Mouse (Mus musculus): Measurements from ENCODE around the gene Golga7b.

Golga7b gene

DNA sequence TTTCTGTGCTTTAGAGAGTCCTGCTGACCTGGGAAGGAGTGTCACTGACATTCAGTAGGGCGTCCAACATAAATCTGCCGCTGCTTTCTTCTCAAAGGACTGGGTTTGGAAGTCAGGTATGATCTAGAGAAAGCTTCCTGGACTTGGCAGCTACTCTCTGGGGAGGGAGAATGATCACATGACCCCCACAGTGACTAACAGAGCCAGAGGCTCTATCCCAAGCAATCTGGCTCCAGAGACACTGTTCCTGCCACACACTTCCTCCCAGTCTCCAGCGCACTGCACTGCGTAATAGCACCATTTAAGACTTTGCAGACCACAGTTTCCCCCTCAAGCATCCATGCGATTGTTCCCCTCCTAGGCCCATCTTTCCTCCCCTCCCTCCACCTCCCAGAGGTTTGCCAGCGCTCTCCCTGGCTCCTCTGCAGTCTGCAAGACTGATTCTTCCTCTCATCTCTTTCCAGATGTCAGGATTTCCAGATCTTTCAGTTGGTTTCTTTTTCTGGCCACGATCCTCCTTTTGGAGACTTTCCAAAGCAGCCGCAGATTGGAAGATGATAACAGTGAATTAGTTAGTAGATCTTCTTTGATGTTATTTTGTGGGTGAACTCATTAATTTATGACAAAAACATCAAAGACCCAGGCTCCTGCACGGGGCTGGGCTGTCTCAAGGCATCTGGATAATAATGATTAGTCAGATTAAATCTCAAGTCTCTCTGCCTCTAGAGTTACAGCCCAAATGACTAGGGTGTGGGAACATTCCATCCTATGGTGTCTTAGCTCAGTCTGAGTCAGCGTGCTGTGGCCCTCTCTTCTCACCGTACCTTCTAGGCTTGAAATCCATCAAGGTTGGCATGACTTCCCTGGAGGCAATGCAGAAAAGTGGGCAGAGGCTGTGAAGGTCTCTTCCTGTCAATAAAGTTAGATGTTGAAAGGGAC is 2.9 kb downstream of the Golga7b start:
- DNase-seq (ENCODE audit: low spot score in 2 of 2): no peak

- no peak for DNase-seq (ENCODE audit: low spot score in 2 of 2)
Observed at GRCm38 (mm10) chr19:42255438-42255783, 8.0 kb downstream of the Golga7b start.

DNA sequence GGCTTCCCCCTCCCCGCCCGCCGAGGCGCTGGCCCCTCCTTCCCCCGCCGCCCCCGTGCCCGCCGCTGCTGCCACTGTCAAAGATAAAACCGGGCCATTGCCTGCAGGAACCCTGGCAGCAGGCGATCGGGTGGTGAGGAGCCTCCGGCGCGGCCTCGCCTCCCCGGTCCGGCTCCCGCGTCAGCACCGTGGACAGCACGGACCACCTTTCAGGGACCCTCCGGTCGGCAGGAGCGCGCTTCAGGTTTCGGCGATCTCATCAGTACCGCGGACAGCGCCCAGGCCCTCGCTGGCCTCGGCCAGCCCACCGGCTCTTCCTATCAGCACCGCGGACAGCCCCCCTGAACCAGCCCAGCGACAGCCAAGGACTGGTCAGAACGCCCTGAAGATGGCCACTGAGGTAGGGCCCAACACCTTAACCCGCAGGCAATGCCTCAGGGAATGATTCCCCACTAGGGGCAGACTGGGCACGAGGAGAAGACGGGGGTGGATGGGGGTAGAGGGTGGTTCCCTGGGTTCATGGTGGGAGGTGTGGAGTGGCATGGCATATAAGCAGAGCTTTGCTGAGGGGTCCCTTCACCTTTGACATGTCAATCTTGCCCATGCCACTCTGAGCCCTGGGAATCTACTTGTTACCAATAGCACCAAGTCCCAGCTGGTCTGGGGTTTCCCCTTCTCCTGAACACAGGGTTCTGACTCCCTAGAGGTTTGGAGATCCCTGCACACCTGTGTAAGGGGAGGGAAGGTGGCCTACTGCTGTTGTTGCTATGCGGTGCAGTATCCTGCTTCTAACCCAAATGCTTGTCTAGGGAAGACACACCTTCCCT is 8.6 kb downstream of the Golga7b start:
- DNase-seq (ENCODE audit: low spot score in 2 of 2): peak; percentile 7 to 16

DNA sequence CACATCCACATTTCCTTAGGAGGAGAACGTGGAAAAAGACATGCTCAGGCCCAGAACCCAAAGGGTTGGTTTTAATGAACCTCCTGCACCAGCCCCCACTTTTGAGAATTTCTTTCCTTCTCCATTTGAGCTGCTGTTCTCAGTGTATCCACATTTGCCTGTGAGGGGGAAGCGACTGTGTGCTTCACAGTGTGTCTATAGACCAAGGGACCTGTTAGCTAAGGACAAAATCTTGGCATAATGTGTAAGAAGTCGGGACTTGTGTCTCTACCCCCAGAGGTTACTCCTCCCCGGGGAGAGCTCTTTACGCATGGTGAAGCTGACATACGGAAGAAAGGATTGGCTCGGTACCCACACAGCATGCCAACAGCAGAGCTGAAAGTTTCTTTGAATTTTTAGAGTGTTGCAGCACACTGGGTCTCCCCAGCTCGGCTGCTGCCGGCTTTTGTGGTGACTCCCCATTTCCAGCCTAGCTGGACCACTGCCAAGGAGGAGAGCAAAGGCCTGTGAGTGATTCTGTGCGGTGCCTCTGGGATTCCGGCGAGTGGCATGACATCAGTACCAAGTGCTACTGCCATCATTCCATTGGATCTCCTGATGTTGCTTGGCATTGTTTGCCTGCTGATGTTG is 9.4 kb downstream of the Golga7b start:
- no peak for DNase-seq (ENCODE audit: low spot score in 2 of 2)

DNA sequence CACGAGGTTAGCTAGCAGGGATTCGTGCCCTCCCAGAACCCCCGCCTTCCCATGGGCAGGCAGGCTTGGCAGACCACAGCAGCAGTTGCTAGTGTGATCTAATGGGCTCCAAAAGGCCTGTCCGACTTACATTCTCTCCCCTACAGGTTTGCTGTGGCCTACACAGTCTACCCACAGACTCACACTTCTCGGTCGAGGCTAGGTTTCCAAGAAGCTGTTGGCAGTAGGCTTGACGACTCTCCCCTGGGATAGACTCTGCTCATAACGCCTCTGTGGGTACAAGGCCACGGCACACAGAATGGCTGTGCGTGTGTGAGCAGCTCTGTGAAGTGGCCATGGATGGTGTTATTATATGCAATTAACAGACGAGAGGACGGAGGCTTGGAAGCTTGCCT is 9.9 kb downstream of the Golga7b start:
- DNase-seq (ENCODE audit: low spot score in 2 of 2): no peak

DNA sequence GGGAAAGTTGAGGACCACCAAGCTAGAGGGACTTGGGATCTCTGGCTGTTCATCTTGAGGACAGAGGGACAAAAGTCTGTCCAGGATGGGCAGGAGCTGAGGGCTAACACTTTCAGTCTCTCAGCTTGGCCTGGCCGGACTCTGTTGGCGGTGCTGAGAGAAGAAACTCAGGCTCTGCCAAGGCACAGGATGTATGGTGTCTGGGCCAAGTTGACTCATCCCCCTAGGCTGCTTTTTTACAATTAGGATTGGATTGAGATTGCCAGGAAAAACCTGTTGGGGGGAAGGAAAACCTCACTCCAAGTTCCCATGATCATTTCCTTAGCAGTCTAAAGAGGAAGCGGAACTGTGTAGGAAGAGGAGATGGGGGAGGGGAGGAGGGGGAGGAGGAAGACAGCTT is 10.7 kb downstream of the Golga7b start:
- no peak for DNase-seq (ENCODE audit: low spot score in 2 of 2)

DNA sequence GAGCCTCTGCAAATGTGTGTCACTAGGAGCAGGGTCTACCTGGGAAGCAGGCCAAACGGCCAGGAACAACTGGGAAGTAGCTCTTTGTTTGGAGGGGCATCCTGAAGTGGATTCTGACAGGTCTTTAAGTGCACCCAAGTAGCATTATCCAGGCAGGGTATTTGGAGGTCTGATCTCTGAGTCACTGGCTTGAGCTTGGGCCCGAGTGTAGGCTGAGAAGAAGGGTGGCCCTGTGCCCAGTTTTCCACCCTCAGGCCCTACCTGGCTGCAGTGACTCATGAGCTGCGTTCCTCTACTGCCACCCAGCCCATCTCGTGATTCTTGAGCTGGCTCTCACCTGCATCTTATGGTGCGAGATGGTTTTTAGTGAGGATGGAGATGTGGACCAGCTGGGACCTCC is 11.2 kb downstream of the Golga7b start:
- no peak for DNase-seq (ENCODE audit: low spot score in 2 of 2)

- no peak for DNase-seq (ENCODE audit: low spot score in 2 of 2)
Observed at GRCm38 (mm10) chr19:42260486-42260885, 13.1 kb downstream of the Golga7b start.

GRCm38 (mm10) chr19:42263524-42263923 is 16.1 kb downstream of the Golga7b start:
- no peak for DNase-seq (ENCODE audit: low spot score in 2 of 2)

DNA sequence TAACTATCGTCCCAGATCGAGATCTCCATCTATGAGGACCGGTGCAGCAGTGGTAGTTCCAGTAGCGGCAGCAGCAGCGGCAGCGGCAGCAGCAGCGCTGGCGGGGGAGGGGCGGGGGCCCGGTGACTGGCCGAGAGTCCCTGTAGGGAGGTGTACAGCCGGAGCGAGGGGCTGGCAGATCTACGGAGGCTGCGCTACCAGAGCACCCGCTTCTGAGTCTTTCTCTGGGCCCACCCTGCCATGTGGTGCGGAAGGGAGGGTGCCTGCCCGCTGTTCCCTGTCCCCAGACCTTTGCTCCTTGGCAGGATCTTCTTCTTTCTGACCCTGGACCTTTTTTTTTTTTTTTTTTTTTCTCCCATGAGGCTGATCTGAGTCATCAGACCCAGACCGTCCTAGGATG is 21.0 kb downstream of the Golga7b start:
- DNase-seq (ENCODE audit: low spot score in 2 of 2): no peak

GRCm38 (mm10) chr19:42270119-42270518 is 22.7 kb downstream of the Golga7b start:
- no peak for DNase-seq (ENCODE audit: low spot score in 2 of 2)

DNA sequence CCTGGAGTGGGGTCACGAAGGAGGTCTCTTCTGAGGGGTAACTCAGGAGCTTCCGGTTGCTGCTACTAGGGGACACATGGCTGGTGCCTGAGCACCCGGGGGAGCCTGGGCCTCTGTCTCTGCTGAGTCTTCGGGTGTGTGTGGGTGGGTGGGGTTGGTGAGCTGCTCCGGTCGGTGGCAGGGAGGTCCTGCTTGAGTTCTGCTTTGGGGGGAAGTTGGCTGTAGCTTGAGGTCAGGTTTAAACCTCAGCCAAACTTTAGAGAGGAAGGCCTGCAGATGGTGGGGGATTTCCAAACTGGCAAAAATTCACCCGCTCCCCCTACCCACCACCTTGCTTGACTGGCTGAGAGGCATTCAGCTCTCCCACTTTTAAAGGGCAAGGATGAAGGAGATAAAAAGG is 23.8 kb downstream of the Golga7b start:
- DNase-seq (ENCODE audit: low spot score in 2 of 2): no peak

- DNase-seq (ENCODE audit: low spot score in 2 of 2): peak; percentile 51 to 53
Observed at GRCm38 (mm10) chr19:42272003-42272963, 24.9 kb downstream of the Golga7b start.

- DNase-seq (ENCODE audit: low spot score in 2 of 2): no peak
Observed at GRCm38 (mm10) chr19:42277288-42277687, 29.9 kb downstream of the Golga7b start.

- no peak for DNase-seq (ENCODE audit: low spot score in 2 of 2)
Observed at GRCm38 (mm10) chr19:42278461-42278860, 31.1 kb downstream of the Golga7b start.

DNA sequence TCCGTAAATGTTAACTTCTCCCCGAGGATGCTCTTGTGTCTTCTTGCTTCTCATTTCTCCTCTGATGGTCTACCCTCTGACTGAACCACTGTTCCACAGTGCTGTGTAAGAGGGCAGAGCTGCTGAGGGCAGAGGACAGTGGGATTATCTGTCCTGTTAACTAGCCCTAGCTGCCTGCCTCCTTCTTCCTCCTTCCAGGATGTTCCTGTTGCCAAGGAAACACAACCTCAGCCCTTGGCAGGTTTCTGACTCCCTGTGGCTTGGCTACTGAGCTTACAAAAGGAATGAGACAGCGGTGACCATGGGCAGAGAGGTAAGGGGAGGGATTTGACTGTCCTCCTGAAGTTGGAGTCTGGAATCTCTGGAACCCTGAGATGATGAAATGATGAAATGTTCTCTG is 32.2 kb downstream of the Golga7b start:
- no peak for DNase-seq (ENCODE audit: low spot score in 2 of 2)

- no peak for DNase-seq (ENCODE audit: low spot score in 2 of 2)
Observed at GRCm38 (mm10) chr19:42284178-42284577, 36.8 kb downstream of the Golga7b start.

GRCm38 (mm10) chr19:42288361-42288760 is 41.0 kb downstream of the Golga7b start:
- no peak for DNase-seq (ENCODE audit: low spot score in 2 of 2)

GRCm38 (mm10) chr19:42290954-42291661 is 43.7 kb downstream of the Golga7b start:
- no peak for DNase-seq (ENCODE audit: low spot score in 2 of 2)

DNA sequence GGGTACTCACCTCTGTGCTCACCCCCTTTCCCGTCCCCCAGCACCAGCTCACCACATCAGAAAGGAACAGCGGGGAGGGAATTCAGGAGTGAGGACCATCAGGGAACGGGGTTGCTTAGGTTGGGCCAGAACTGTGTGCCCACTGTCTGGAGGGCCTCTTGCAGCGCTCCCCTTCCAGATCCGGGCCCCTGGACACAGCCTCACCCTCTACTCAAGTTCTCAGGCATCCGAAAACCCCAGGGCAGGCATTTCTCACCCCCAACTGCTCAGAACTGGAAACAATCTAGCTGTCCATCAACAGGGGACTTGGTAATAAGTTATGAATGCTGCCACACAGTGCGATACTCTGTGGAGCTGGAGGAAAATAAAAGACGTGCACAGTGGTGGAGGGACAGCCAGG is 44.7 kb downstream of the Golga7b start:
- no peak for DNase-seq (ENCODE audit: low spot score in 2 of 2)

GRCm38 (mm10) chr19:42293216-42293615 is 45.8 kb downstream of the Golga7b start:
- DNase-seq (ENCODE audit: low spot score in 2 of 2): no peak

Data from natural killer cell, adult 2 months (primary cell).